Mouse (Mus musculus) spleen, postnatal 0 days (tissue): ENCODE data around the gene Cklf. TPM values are rescaled to one million over a fixed set of nuclear protein-coding genes. Genes with fewer than 3 reads are reported as not detected.

Experiments used
- polyA plus RNA-seq: library from polyadenylated mRNA; unstranded; fragments of >200 nt; fragmentation: Nextera tagmentation; extraction: Ambion mirVana; gene quantifications from 2 replicates; pipeline ENCODE4 v1.2.1, GENCODE M21; 2015

Cklf gene
- 40.6 and 41.4 TPM in 2 replicates for polyA plus RNA-seq

GRCm38 (mm10) chr8:104250439-104251367 is at the start of gene Cklf:
Cklf (plus strand) TSS chr8:104250861.

GRCm38 (mm10) chr8:104248276-104248675 is 2.4 kb upstream of the Cklf start, which contains the start of gene Tk2:
Tk2 (minus strand) TSS chr8:104248558.

GRCm38 (mm10) chr8:104293081-104293480 is 42.4 kb downstream of the Cklf start, which contains the start of gene Cmtm2a:
Cmtm2a (minus strand) TSS chr8:104293181.

GRCm38 (mm10) chr8:104309441-104310155 is 58.9 kb downstream of the Cklf start, which contains the start of the genes Gm45711 and Cmtm1:
Gm45711 (minus strand) TSS chr8:104310081.
Cmtm1 (minus strand) TSS chr8:104310145.

Other genes starting within 250 kb of the Cklf start
- 16.3 and 20.6 TPM in 2 replicates for gene Cdh5, start 149.2 kb upstream of the Cklf start, polyA plus RNA-seq
- gene Bean1, start 80.4 kb upstream of the Cklf start, polyA plus RNA-seq: 0.35 and 0.40 TPM in 2 replicates
- 15.1 and 20.3 TPM in 2 replicates for gene Tk2, start 2.3 kb upstream of the Cklf start, polyA plus RNA-seq
- gene Cmtm2a, start 42.3 kb downstream of the Cklf start, polyA plus RNA-seq: not detected in 2 replicates
- gene Gm45711, start 59.2 kb downstream of the Cklf start, polyA plus RNA-seq: not detected in 2 replicates
- gene Cmtm1, start 59.3 kb downstream of the Cklf start, polyA plus RNA-seq: not detected in 2 replicates
- gene Gm11020, start 70.7 kb downstream of the Cklf start, polyA plus RNA-seq: not detected in 2 replicates
- gene Cmtm2b, start 71.4 kb downstream of the Cklf start, polyA plus RNA-seq: not detected in 2 replicates
- gene Cmtm3, start 88.5 kb downstream of the Cklf start, polyA plus RNA-seq: 44.0 and 60.1 TPM in 2 replicates
- gene Cmtm4, start 144.9 kb downstream of the Cklf start, polyA plus RNA-seq: 0.83 and 1.1 TPM in 2 replicates
- 18.4 and 21.2 TPM in 2 replicates for gene Dync1li2, start 192.2 kb downstream of the Cklf start, polyA plus RNA-seq